Mouse (Mus musculus) thymus, postnatal 0 days (tissue): ENCODE data around the gene Rundc3a. TPM values are rescaled to one million over a fixed set of nuclear protein-coding genes. Genes with fewer than 3 reads are reported as not detected.
A peak's percentile ranks its signal among the peaks of the same experiment; 100 is the strongest.
"Not testable (repeated sequence)": the region's sequence is repeated elsewhere in the genome, so short reads cannot be mapped to it uniquely, and the experiment has no call there.

ENCODE experiments used
- DNase-seq: peaks from one replicate; pipeline ENCODE4 v3.0.0-alpha.2; 2015; ENCODE audit warnings: low spot score
- polyA plus RNA-seq: library from polyadenylated mRNA; unstranded; fragments of >200 nt; fragmentation: Nextera tagmentation; extraction: Ambion mirVana; gene quantifications from 2 replicates; pipeline ENCODE4 v1.2.1, GENCODE M21; 2015

Rundc3a gene
- polyA plus RNA-seq, 1 experiment from 2014 or later, result 1.1 TPM

- DNase-seq, result peak; percentile 96
These were observed 15.2 kb downstream of the Rundc3a start for GRCm38 (mm10) chr11:102408344-102408876.

- DNase-seq, result no peak
These were observed 15.9 kb downstream of the Rundc3a start for GRCm38 (mm10) chr11:102408888-102409794.

- no peak for DNase-seq
These were observed 16.7 kb downstream of the Rundc3a start for GRCm38 (mm10) chr11:102409795-102410330.

- not testable (repeated sequence) for DNase-seq
These were observed 17.1 kb downstream of the Rundc3a start for GRCm38 (mm10) chr11:102410345-102410744.

- no peak for DNase-seq
These were observed 17.9 kb downstream of the Rundc3a start for GRCm38 (mm10) chr11:102411061-102411460.

GRCm38 (mm10) chr11:102411704-102412103 is 18.5 kb downstream of the Rundc3a start:
- DNase-seq, result peak; percentile 85

- no peak for DNase-seq
These were observed 19.9 kb downstream of the Rundc3a start for GRCm38 (mm10) chr11:102413059-102413458.

- no peak for DNase-seq
These were observed 22.0 kb downstream of the Rundc3a start for GRCm38 (mm10) chr11:102415034-102415802.

- DNase-seq, result no peak
These were observed 24.0 kb downstream of the Rundc3a start for GRCm38 (mm10) chr11:102417160-102417559.

GRCm38 (mm10) chr11:102418887-102419286 is 25.7 kb downstream of the Rundc3a start:
- DNase-seq, result no peak

GRCm38 (mm10) chr11:102421559-102421958 is 28.4 kb downstream of the Rundc3a start:
- no peak for DNase-seq

GRCm38 (mm10) chr11:102424666-102425065 is 31.5 kb downstream of the Rundc3a start:
- no peak for DNase-seq

GRCm38 (mm10) chr11:102425555-102426316 is 32.5 kb downstream of the Rundc3a start:
- no peak for DNase-seq

GRCm38 (mm10) chr11:102428981-102429540 is 35.9 kb downstream of the Rundc3a start:
- no peak for DNase-seq

- DNase-seq, result no peak
These were observed 36.3 kb downstream of the Rundc3a start for GRCm38 (mm10) chr11:102429551-102429950.

- peak; percentile 54 for DNase-seq
These were observed 37.2 kb downstream of the Rundc3a start, which contains the start of gene Grn for GRCm38 (mm10) chr11:102430121-102431017. Gene Grn (plus strand): TSS chr11:102430315.

GRCm38 (mm10) chr11:102431018-102431645 is 37.9 kb downstream of the Rundc3a start:
- DNase-seq, result peak; percentile 83

GRCm38 (mm10) chr11:102431728-102432114 is 38.5 kb downstream of the Rundc3a start:
- DNase-seq, result no peak
